Mouse (Mus musculus): ENCODE measurements around the gene Fam155a. TPM values are rescaled to one million over a fixed set of nuclear protein-coding genes. Genes with fewer than 3 reads are reported as not detected.

The Fam155a gene
- total and polyA plus RNA-seq, 3 experiments: not detected

GRCm38 (mm10) chr8:9167995-9168394 is 603.0 kb downstream of the Fam155a start:
- dilution Hi-C loops (cut with MboI; ENCODE audit: extremely low pct_ligation_motif_present, extremely low pct_unique_long_range_greater_than_20kb, low sequenced_read_pairs): no loop called here
- H3K79me2 ChIP-seq (replicated peaks; ENCODE audit: control insufficient read depth, extremely low read depth, insufficient read depth, poor library complexity, severe bottlenecking): no peaks in the 10 kb centered on the region
- no peaks in the 10 kb centered on the region for H3K27me3 ChIP-seq (replicated peaks)
- H3K27ac ChIP-seq (ENCODE audit: insufficient read depth, low read depth): no peak overlapping the region
- no peak overlapping the region for H3K9ac ChIP-seq (ENCODE audit: insufficient read depth, low read depth)
- peaks cover 64% of the 10 kb centered on the region for H3K9me3 ChIP-seq (replicated peaks; ENCODE audit: low read length)
- in situ Hi-C loops (cut with MboI; ENCODE audit: low pct_ligation_motif_present, low pct_unique_long_range_greater_than_20kb, low sequenced_read_pairs): no loop called here
- H3K36me3 ChIP-seq (replicated peaks in 1 of 2; ENCODE audit: control insufficient read depth in 1 of 2, insufficient read depth in 1 of 2, low read length in 1 of 2): no peaks in the 10 kb centered on the region
- H3K4me2 ChIP-seq (ENCODE audit: insufficient read depth, low read depth, poor library complexity, severe bottlenecking): no peak overlapping the region
- no peak for TF ChIP-seq ZC3H11A (IDR thresholded peaks at IDR 0.05; ENCODE audit: low read depth, low read length)
- TF ChIP-seq ZMIZ1 (IDR thresholded peaks at IDR 0.05; ENCODE audit: low read depth, low read length): no peak
- TF ChIP-seq MEF2A (IDR thresholded peaks at IDR 0.05; ENCODE audit: borderline replicate concordance, low read depth, low read length): no peak
- no peak for TF ChIP-seq MYC (IDR thresholded peaks at IDR 0.05; ENCODE audit: low read depth, low read length)
- no peak for TF ChIP-seq RCOR1 (conservative IDR thresholded peaks at IDR 0.05; ENCODE audit: low read depth, low read length)
- TF ChIP-seq PAX5 (IDR thresholded peaks at IDR 0.05; ENCODE audit: low read length): no peak
- TF ChIP-seq KAT2A (IDR thresholded peaks at IDR 0.05; ENCODE audit: insufficient replicate concordance, low read length): no peak
- TF ChIP-seq TCF12 (IDR thresholded peaks at IDR 0.05; ENCODE audit: low read depth, low read length): no peak
- H3K4me3 ChIP-seq (replicated peaks in 1 of 3; ENCODE audit: low read depth in 2 of 3, low read length in 2 of 3, poor library complexity in 1 of 3): no peak overlapping the region
- no peak for DNase-seq (ENCODE audit: extremely low read depth)
- H3K4me1 ChIP-seq (ENCODE audit: control insufficient read depth in 1 of 2, insufficient read depth in 2 of 2): no peaks in the 10 kb centered on the region

DNA sequence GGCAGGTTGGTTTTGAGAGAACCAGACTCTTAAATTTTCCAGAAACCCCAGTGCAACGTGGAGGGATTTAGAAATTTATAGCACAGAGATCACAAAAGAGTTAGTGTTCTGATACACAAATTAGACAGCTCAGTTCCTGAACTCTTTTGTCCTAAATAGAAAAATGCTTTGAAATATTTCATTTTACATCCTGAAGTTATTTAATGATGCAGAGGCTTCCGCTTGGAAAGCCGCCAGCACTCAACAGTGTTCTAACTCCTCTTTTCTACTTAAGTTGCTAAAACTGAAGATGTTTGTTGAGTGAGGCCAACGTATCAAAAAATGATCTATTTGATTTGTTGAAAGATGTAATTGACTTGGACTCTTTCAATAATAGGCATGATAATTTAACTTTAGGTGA is 609.4 kb downstream of the Fam155a start:
- Histone ChIP-seq H3K27ac (ENCODE audit: insufficient read depth, low read depth) (no peak overlapping the region), H3K27me3 (replicated peaks) (no peaks in the 10 kb centered on the region), H3K4me2 (ENCODE audit: insufficient read depth, low read depth, poor library complexity, severe bottlenecking) (no peak overlapping the region), H3K4me1 (ENCODE audit: control insufficient read depth in 1 of 2, insufficient read depth in 2 of 2) (no peaks in the 10 kb centered on the region), H3K79me2 (replicated peaks; ENCODE audit: control insufficient read depth, extremely low read depth, insufficient read depth, poor library complexity, severe bottlenecking) (no peaks in the 10 kb centered on the region), H3K4me3 (replicated peaks in 1 of 3; ENCODE audit: low read depth in 2 of 3, low read length in 2 of 3, poor library complexity in 1 of 3) (no peak overlapping the region), H3K36me3 (replicated peaks in 1 of 2; ENCODE audit: control insufficient read depth in 1 of 2, insufficient read depth in 1 of 2, low read length in 1 of 2) (no peaks in the 10 kb centered on the region), H3K9ac (ENCODE audit: insufficient read depth, low read depth) (no peak overlapping the region), H3K9me3 (replicated peaks; ENCODE audit: low read length) (peaks cover 68% of the 10 kb centered on the region)
- TF ChIP-seq MYC (IDR thresholded peaks at IDR 0.05; ENCODE audit: low read depth, low read length) (no peak), NELFE (IDR thresholded peaks at IDR 0.05; ENCODE audit: low read depth, low read length) (no peak), RAD21 (IDR thresholded peaks at IDR 0.05; ENCODE audit: low read depth, low read length) (no peak), SMC3 (IDR thresholded peaks at IDR 0.05; ENCODE audit: low read depth, low read length) (no peak), SIN3A (IDR thresholded peaks at IDR 0.05; ENCODE audit: low read length) (no peak), HCFC1 (IDR thresholded peaks at IDR 0.05; ENCODE audit: low read depth, low read length) (no peak), POLR2AphosphoS2 (IDR thresholded peaks at IDR 0.05; ENCODE audit: low read depth, low read length) (no peak), ZC3H11A (IDR thresholded peaks at IDR 0.05; ENCODE audit: low read depth, low read length) (no peak), RCOR1 (conservative IDR thresholded peaks at IDR 0.05; ENCODE audit: low read depth, low read length) (no peak), NRF1 (IDR thresholded peaks at IDR 0.05; ENCODE audit: low read depth, low read length) (no peak), PAX5 (IDR thresholded peaks at IDR 0.05; ENCODE audit: low read length) (no peak), USF2 (conservative IDR thresholded peaks at IDR 0.05; ENCODE audit: low read depth, low read length) (no peak), ZKSCAN1 (IDR thresholded peaks at IDR 0.05; ENCODE audit: borderline replicate concordance, low read depth, low read length) (no peak)
- dilution Hi-C loops (cut with MboI; ENCODE audit: extremely low pct_ligation_motif_present, extremely low pct_unique_long_range_greater_than_20kb, low sequenced_read_pairs): no loop called here
- DNase-seq (ENCODE audit: extremely low read depth): no peak
- in situ Hi-C loops (cut with MboI; ENCODE audit: low pct_ligation_motif_present, low pct_unique_long_range_greater_than_20kb, low sequenced_read_pairs): no loop called here
